Mouse (Mus musculus) heart, postnatal 0 days (tissue): ENCODE data around the gene Gpr35. TPM values are rescaled to one million over a fixed set of nuclear protein-coding genes. Genes with fewer than 3 reads are reported as not detected.

Source experiments
- ATAC-seq: fragments of 200-750 bp; cut with Nextera tagmentation; 2 replicates; pipeline ENCODE4 v1.8.0; 2017; ENCODE audit warnings: low read depth, moderate number of reproducible peaks, moderate library complexity; ENCODE audit not compliant: insufficient read depth
- DNase-seq: peaks from one replicate; pipeline ENCODE4 v3.0.0-alpha.2; 2016; ENCODE audit warnings: low spot score
- H3K27ac ChIP-seq: fragments of 300-500 bp; sonication (generic); 2 replicates; pipeline ENCODE4 v1.5.1; 2014; ENCODE audit warnings: low read depth, mild to moderate bottlenecking
- H3K27me3 ChIP-seq: fragments of 300-500 bp; sonication (generic); 2 replicates; pipeline ENCODE4 v1.6.1; 2014; ENCODE audit warnings: low read length, mixed read lengths; ENCODE audit not compliant: control insufficient read depth, insufficient read depth
- H3K36me3 ChIP-seq: fragments of 300-500 bp; sonication (generic); replicated peaks from 2 replicates; pipeline ENCODE4 v1.6.1; 2014; ENCODE audit warnings: low read length, mixed read lengths; ENCODE audit not compliant: control insufficient read depth, insufficient read depth
- H3K4me1 ChIP-seq: fragments of 300-500 bp; sonication (generic); 2 replicates; pipeline ENCODE4 v1.6.1; 2014; ENCODE audit warnings: antibody characterized with exemption; ENCODE audit not compliant: control insufficient read depth, insufficient read depth
- H3K4me2 ChIP-seq: fragments of 300-500 bp; sonication (generic); 2 replicates; pipeline ENCODE4 v1.6.1; 2014; ENCODE audit warnings: low read depth, mild to moderate bottlenecking, low read length, moderate library complexity
- H3K4me3 ChIP-seq: fragments of 300-500 bp; sonication (generic); 2 replicates; pipeline ENCODE4 v1.5.1; 2014; ENCODE audit warnings: low read depth, low read length
- H3K9ac ChIP-seq: fragments of 300-500 bp; sonication (generic); replicated peaks from 2 replicates; pipeline ENCODE4 v1.6.1; 2014; ENCODE audit warnings: low read depth, low read length, mixed read lengths
- H3K9me3 ChIP-seq: fragments of 300-500 bp; sonication (generic); replicated peaks from 2 replicates; pipeline ENCODE4 v1.6.1; 2016; ENCODE audit warnings: low read length; ENCODE audit not compliant: control insufficient read depth
- CTCF ChIP-seq: IDR thresholded peaks from 2 replicates; pipeline ENCODE4 v1.5.1; 2016; ENCODE audit warnings: antibody characterized with exemption, control low read depth, low read depth
- EP300 ChIP-seq: IDR thresholded peaks from 2 replicates; pipeline ENCODE4 v1.6.1; 2016; ENCODE audit warnings: antibody characterized with exemption, low read depth
- WGBS: fragments of 180-500 bp; shearing (Covaris S2); extraction: QIAGEN DNeasy Blood & Tissue Kit; methylation state at CpG from one replicate; pipeline ENCODE4 v1.1.7; 2014; 5-methylcytosine and 5-hydroxymethylcytosine counted together
- polyA plus RNA-seq: library from polyadenylated mRNA; unstranded; fragments of >200 nt; fragmentation: Nextera tagmentation; extraction: Ambion mirVana; gene quantifications from 2 replicates; pipeline ENCODE4 v1.2.1, GENCODE M21; 2015
- total RNA-seq: library from RNA; depleted of rRNA; stranded (reverse); fragments of >200 nt; gene quantifications from 2 replicates; pipeline ENCODE4 v1.2.3, GENCODE M21; 2014; ENCODE audit warnings: low replicate concordance

The Gpr35 gene
- total and polyA plus RNA-seq, 2 experiments from 2014 or later, result 0.23 to 0.34 TPM

- DNase-seq (no peak), ATAC-seq (no peak)
- Histone ChIP-seq H3K4me3 (peak overlapping the region; percentile 71), H3K4me1 (peaks cover 27% of the 10 kb centered on the region), H3K36me3 (peaks cover 1% of the 10 kb centered on the region; the same call in 1 of the 2 replicates), H3K27me3 (no peaks in the 10 kb centered on the region), H3K9ac (peak overlapping the region; percentile 61), H3K4me2 (peak overlapping the region; percentile 86), H3K27ac (peak overlapping the region; percentile 88), H3K9me3 (no peaks in the 10 kb centered on the region)
- TF ChIP-seq EP300, result no peak
- no peak for TF ChIP-seq CTCF
- 40% methylated on average over 20 of the region's 20 CpGs for WGBS
Measured at GRCm38 (mm10) chr1:92907632-92908360, 42.9 kb upstream of the Gpr35 start.

- ATAC-seq, result no peak
- no peak overlapping the region for H3K27ac ChIP-seq
- WGBS, result 91% methylated on average over 3 of the region's 3 CpGs
- H3K4me1 ChIP-seq, result peaks cover 26% of the 10 kb centered on the region
- no peak overlapping the region for H3K4me2 ChIP-seq
- peaks cover 4% of the 10 kb centered on the region; the same call in 1 of the 2 replicates for H3K36me3 ChIP-seq
- H3K4me3 ChIP-seq, result no peak overlapping the region
- H3K27me3 ChIP-seq, result no peaks in the 10 kb centered on the region
- no peak for TF ChIP-seq EP300
- TF ChIP-seq CTCF, result no peak
- H3K9ac ChIP-seq, result no peak overlapping the region
- no peak for DNase-seq
- no peaks in the 10 kb centered on the region for H3K9me3 ChIP-seq
Measured at GRCm38 (mm10) chr1:92908664-92909063, 42.0 kb upstream of the Gpr35 start.

- DNase-seq (no peak), ATAC-seq (no peak)
- 70% methylated on average over 4 of the region's 4 CpGs for WGBS
- TF ChIP-seq EP300 (no peak), CTCF (peak; percentile 25; the same call in 1 of the 2 replicates)
- peaks cover 26% of the 10 kb centered on the region for H3K4me1 ChIP-seq
- H3K4me3 ChIP-seq, result no peak overlapping the region
- H3K27me3 ChIP-seq, result no peaks in the 10 kb centered on the region
- H3K27ac ChIP-seq, result no peak overlapping the region
- no peak overlapping the region for H3K4me2 ChIP-seq
- no peaks in the 10 kb centered on the region for H3K9me3 ChIP-seq
- H3K36me3 ChIP-seq, result peaks cover 4% of the 10 kb centered on the region; the same call in 1 of the 2 replicates
- no peak overlapping the region for H3K9ac ChIP-seq
Measured at GRCm38 (mm10) chr1:92909068-92909467, 41.6 kb upstream of the Gpr35 start.

- Histone ChIP-seq H3K27ac (peak within 1 kb of the TSS; percentile 95), H3K9me3 (no peaks in the 10 kb centered on the region), H3K36me3 (peaks cover 10% of the 10 kb centered on the region), H3K4me2 (peak within 1 kb of the TSS; percentile 97), H3K4me3 (peak within 1 kb of the TSS; percentile 69), H3K27me3 (no peaks in the 10 kb centered on the region), H3K4me1 (peaks cover 26% of the 10 kb centered on the region), H3K9ac (peak within 1 kb of the TSS; percentile 91)
- ATAC-seq (peak; percentile 62), DNase-seq (peak; percentile 59)
- under 1% methylated on average over 33 of the region's 57 CpGs for WGBS
- peak; percentile 47 for TF ChIP-seq CTCF
- TF ChIP-seq EP300, result no peak
Measured at GRCm38 (mm10) chr1:92910239-92910885, 40.3 kb upstream of the Gpr35 start, which contains the start of gene Rnpepl1. TSS of gene Rnpepl1 (plus strand) at chr1:92910783.

GRCm38 (mm10) chr1:92910925-92911720 is 39.5 kb upstream of the Gpr35 start:
- DNase-seq, result peak; percentile 43
- H3K9me3 ChIP-seq, result no peaks in the 10 kb centered on the region
- peaks cover 18% of the 10 kb centered on the region for H3K36me3 ChIP-seq
- TF ChIP-seq CTCF, result no peak
- no peak for TF ChIP-seq EP300
- peak overlapping the region; percentile 91 for H3K9ac ChIP-seq
- H3K4me2 ChIP-seq, result peak overlapping the region; percentile 97
- peak overlapping the region; percentile 95 for H3K27ac ChIP-seq
- no peaks in the 10 kb centered on the region for H3K27me3 ChIP-seq
- ATAC-seq, result peak; percentile 38
- under 1% methylated on average over 52 of the region's 85 CpGs for WGBS
- H3K4me1 ChIP-seq, result peaks cover 26% of the 10 kb centered on the region
- peak overlapping the region; percentile 69 for H3K4me3 ChIP-seq
